Mouse (Mus musculus) cerebellum, adult 2 months (tissue): ENCODE results near the gene Rab3ip.

Experiments used
- CTCF ChIP-seq: fragments of 200-500 bp; IDR thresholded peaks from 2 replicates; pipeline ENCODE4 v1.5.1; 2011; ENCODE audit warnings: low read depth, mild to moderate bottlenecking, control low read depth, low read length, moderate library complexity, borderline replicate concordance; ENCODE audit not compliant: insufficient read depth
- POLR2A ChIP-seq: fragments of 200-500 bp; IDR thresholded peaks from 2 replicates; pipeline ENCODE4 v1.6.1; 2011; ENCODE audit warnings: low read length, control low read depth, borderline replicate concordance; ENCODE audit not compliant: insufficient read depth

GRCm38 (mm10) chr10:116870819-116871218 is 79.8 kb downstream of the Rab3ip start:
- TF ChIP-seq CTCF, result no peak
- TF ChIP-seq POLR2A, result no peak
